Comparison of ENCODE assay signal across 11 mouse cellular contexts in the genomic region with DNA sequence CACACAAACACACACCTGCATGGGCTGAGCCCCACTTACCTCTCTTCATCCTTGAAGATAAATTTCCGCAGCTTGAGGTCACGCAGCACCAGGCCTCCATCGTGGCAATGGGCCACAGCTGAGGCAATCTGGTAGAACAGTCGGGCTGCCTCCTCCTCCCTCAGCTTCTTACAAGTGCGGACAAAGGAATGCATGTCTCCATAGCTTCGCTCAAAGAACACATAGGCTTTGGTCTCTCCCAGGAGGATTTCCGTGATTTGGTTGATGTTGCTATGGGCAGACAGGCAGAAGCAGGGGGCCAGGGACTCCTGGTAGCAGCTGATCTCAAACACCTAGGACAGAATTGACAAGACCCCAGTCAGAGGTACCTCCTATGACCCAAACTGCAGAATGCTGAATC. TPM values are rescaled to one million over a fixed set of nuclear protein-coding genes. Genes with fewer than 3 reads are reported as not detected.
DNase-seq lines count a peak whose midpoint lies in the region; ATAC-seq lines count a peak whose summit lies in the region.
"Had no signal": no experiment of that assay in that cellular context is flagged by ENCODE, and none has a peak within 500 bp of the region (broad histone marks: within the 10 kb centered on the region; RNA-seq: fewer than 3 reads in every experiment).

No protein-coding gene starts in this region.

- no peak overlapping the region for H3K9ac ChIP-seq in heart, embryonic 14.5 days (ENCODE audit: low read length)
- peak overlapping the region; percentile 3; the same call in 1 of the 2 replicates for H3K9ac ChIP-seq in heart, embryonic 16.5 days (ENCODE audit: low read length)
- H3K9ac ChIP-seq in midbrain, embryonic 11.5 days (ENCODE audit: low read length) = no peak overlapping the region

- H3K36me3 ChIP-seq in heart, embryonic 14.5 days (ENCODE audit: control insufficient read depth, insufficient read depth, low read length) = peaks cover 59% of the 10 kb centered on the region
- H3K36me3 ChIP-seq in heart, embryonic 16.5 days (ENCODE audit: control insufficient read depth, insufficient read depth) = peaks cover 38% of the 10 kb centered on the region
- peaks cover 13% of the 10 kb centered on the region for H3K36me3 ChIP-seq in midbrain, embryonic 11.5 days (ENCODE audit: control insufficient read depth, insufficient read depth, low read length)

- H3K4me1 ChIP-seq in heart, embryonic 14.5 days (ENCODE audit: control insufficient read depth in 2 of 2, insufficient read depth in 2 of 2, low read length in 2 of 2) = peaks cover 18 to 60% of the 10 kb centered on the region in 2 experiments
- peaks cover 43% of the 10 kb centered on the region for H3K4me1 ChIP-seq in heart, embryonic 16.5 days (ENCODE audit: control insufficient read depth, insufficient read depth, low read length)
- peaks cover 24% of the 10 kb centered on the region for H3K4me1 ChIP-seq in midbrain, embryonic 11.5 days (ENCODE audit: control insufficient read depth, insufficient read depth, low read length)

- H3K27me3 ChIP-seq in heart, embryonic 14.5 days (ENCODE audit: control insufficient read depth, insufficient read depth, low read length) = no peaks in the 10 kb centered on the region
- H3K27me3 ChIP-seq in heart, embryonic 16.5 days (ENCODE audit: control insufficient read depth, insufficient read depth, low read length) = no peaks in the 10 kb centered on the region
- H3K27me3 ChIP-seq in midbrain, embryonic 11.5 days (ENCODE audit: control insufficient read depth, insufficient read depth, low read length) = no peaks in the 10 kb centered on the region

- no peaks in the 10 kb centered on the region for H3K9me3 ChIP-seq in heart, embryonic 14.5 days (ENCODE audit: control insufficient read depth, low read length)
- H3K9me3 ChIP-seq in heart, embryonic 16.5 days (replicated peaks; ENCODE audit: control insufficient read depth, low read length) = no peaks in the 10 kb centered on the region
- no peaks in the 10 kb centered on the region for H3K9me3 ChIP-seq in midbrain, embryonic 11.5 days (ENCODE audit: control insufficient read depth, low read length)

- ATAC-seq in heart, embryonic 14.5 days (ENCODE audit: insufficient number of reproducible peaks, insufficient read depth, low FRiP score, low read depth) = no peak
- no peak for ATAC-seq in heart, embryonic 16.5 days (replicated peaks; ENCODE audit: extremely low read depth, insufficient read depth, low FRiP score)
- no peak for ATAC-seq in midbrain, embryonic 11.5 days (ENCODE audit: low FRiP score)
- ATAC-seq in inflammation-experienced regulatory T-cells, adult 6 months = no peak

- no peak for DNase-seq in heart, adult 8-10 months (ENCODE audit: low spot score)
- peak; percentile 32 for DNase-seq in brain, adult 2 months (ENCODE audit: low read depth, low spot score)
- DNase-seq in midbrain, embryonic 11.5 days (ENCODE audit: low spot score, missing footprints) = peak; percentile 81
- DNase-seq in frontal cortex, postnatal 14 days (ENCODE audit: low spot score in 2 of 2) = no peak
- DNase-seq in frontal cortex, adult 2 months (ENCODE audit: extremely low spot score in 1 of 2, low spot score in 1 of 2) = no peak
- DNase-seq: adrenal gland, postnatal 25 days; lung, postnatal 4 days had no signal

- peak overlapping the region; percentile 21 for H3K4me2 ChIP-seq in heart, embryonic 14.5 days (ENCODE audit: low read length)
- H3K4me2 ChIP-seq in heart, embryonic 16.5 days (ENCODE audit: low read depth, low read length) = peak overlapping the region; percentile 31
- H3K4me2 ChIP-seq in midbrain, embryonic 11.5 days = peak overlapping the region; percentile 8; the same call in 1 of the 2 replicates

- no peak overlapping the region for H3K4me3 ChIP-seq in heart, embryonic 14.5 days (ENCODE audit: control insufficient read depth in 1 of 2, insufficient read depth in 1 of 2, low read depth in 1 of 2, low read length in 2 of 2)
- no peak overlapping the region for H3K4me3 ChIP-seq in heart, embryonic 16.5 days (ENCODE audit: low read length)
- H3K4me3 ChIP-seq in midbrain, embryonic 11.5 days (ENCODE audit: low read depth, low read length) = no peak overlapping the region
- H3K4me3 ChIP-seq: erythroblast, embryonic 14.5 days had no signal

- WGBS in heart, embryonic 14.5 days = 64% methylated on average over 7 of the region's 7 CpGs
- 66% methylated on average over 7 of the region's 7 CpGs for WGBS in heart, embryonic 16.5 days
- 67% methylated on average over 7 of the region's 7 CpGs for WGBS in midbrain, embryonic 11.5 days

- no peak overlapping the region for H3K27ac ChIP-seq in heart, embryonic 14.5 days (replicated peaks in 1 of 2; ENCODE audit: control insufficient read depth in 1 of 2, insufficient read depth in 1 of 2, low read depth in 2 of 2, low read length in 2 of 2)
- H3K27ac ChIP-seq in heart, embryonic 16.5 days (ENCODE audit: low read length) = peak overlapping the region; percentile 15; the same call in 1 of the 2 replicates
- H3K27ac ChIP-seq in midbrain, embryonic 11.5 days (ENCODE audit: low read depth, low read length) = no peak overlapping the region

RNA-seq across cellular contexts. Expression of a gene that starts 7.1 kb away (rescaled TPM):
- polyA plus RNA-seq in heart, embryonic 14.5 days (2014; fragmentation: Nextera tagmentation; extraction: Ambion mirVana) = 55.5 and 62.3 TPM in 2 replicates
- 10 to 100 TPM; 21.9 to 36.3 (median 30.1) TPM for total RNA-seq in heart, adult 8-10 months (2022)
- polyA plus RNA-seq in heart, embryonic 16.5 days (2015; fragmentation: Nextera tagmentation; extraction: Ambion mirVana) = 52.7 and 53.8 TPM in 2 replicates
- polyA plus RNA-seq in midbrain, embryonic 11.5 days (2014; fragmentation: Nextera tagmentation; extraction: Ambion mirVana) = 63.7 and 70.8 TPM in 2 replicates
- 10 to 100 TPM; 38.7 to 86.8 (median 66.6) TPM for polyA plus RNA-seq in inflammation-experienced regulatory T-cells, adult 6 months (2017; shearing (Covaris generic))
- polyA plus RNA-seq in frontal cortex, adult 2 months (2012; rRNA removed) = 25.3 and 29.4 TPM in 2 replicates
- polyA plus RNA-seq: erythroblast, embryonic 14.5 days had no signal

Comparison
In these comparisons a context has a peak if more than half of its experiments do, and no peak if none do; other contexts are left out.
1. DNase-seq: peak in brain, adult 2 months (single experiment) and midbrain, embryonic 11.5 days (single experiment); none in heart, adult 8-10 months (single experiment), frontal cortex, postnatal 14 days (0 of 2) and frontal cortex, adult 2 months (0 of 2).
2. Peak in every context shown above with its lines, with median percentiles within 50 percentile points of each other: H3K4me2 ChIP-seq.